Mouse (Mus musculus): ENCODE data around the gene Snu13.

GRCm38 (mm10) chr15:82016830-82017229, 30.6 kb downstream of the Snu13 start:
- TF ChIP-seq CHD2 (IDR thresholded peaks at IDR 0.05; ENCODE audit: low read depth, low read length) (no peak), HCFC1 (IDR thresholded peaks at IDR 0.05; ENCODE audit: borderline replicate concordance, insufficient read depth, low read length) (no peak), ZNF384 (IDR thresholded peaks at IDR 0.05; ENCODE audit: low read depth, low read length) (no peak), MAFK (IDR thresholded peaks at IDR 0.05; ENCODE audit: insufficient read depth, low read depth, low read length) (no peak)

Data from ES-E14 (cell line).